Mouse (Mus musculus) bone marrow, adult 2 months (tissue): Measurements from ENCODE around the gene Spata48.

Experiments used
- CTCF ChIP-seq: fragments of 200-500 bp; IDR thresholded peaks from 2 replicates; pipeline ENCODE4 v1.5.1; 2011; ENCODE audit warnings: low read length, control low read depth; ENCODE audit not compliant: control insufficient read depth, insufficient read depth
- POLR2A ChIP-seq: fragments of 200-500 bp; IDR thresholded peaks from 2 replicates; pipeline ENCODE4 v1.6.1; 2011; ENCODE audit warnings: low read depth, mild to moderate bottlenecking, control low read depth, low read length, borderline replicate concordance; ENCODE audit not compliant: control insufficient read depth

DNA sequence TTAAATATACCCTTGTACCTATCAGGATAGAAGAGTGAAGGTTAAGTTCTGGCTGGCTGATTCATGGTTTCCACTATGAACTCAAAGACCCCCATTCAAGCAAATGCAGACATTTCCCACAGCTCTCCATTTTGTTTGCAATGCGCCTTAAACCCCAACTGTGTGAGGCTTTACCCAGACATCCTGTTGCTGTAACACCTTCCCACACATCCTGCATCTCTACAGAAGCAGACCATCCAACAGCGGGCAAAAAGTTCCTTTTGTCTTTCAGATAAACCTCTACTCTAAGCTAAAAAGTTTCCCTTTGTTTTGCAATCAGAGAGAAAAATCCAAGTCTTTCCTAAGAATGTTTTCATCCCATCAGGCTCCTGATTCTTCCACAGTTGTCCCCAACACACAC is 50.2 kb downstream of the Spata48 start:
- TF ChIP-seq CTCF (no peak), POLR2A (no peak)
